Mouse (Mus musculus) ES-E14 (cell line): Measurements from ENCODE around the gene Alg14. TPM values are rescaled to one million over a fixed set of nuclear protein-coding genes. Genes with fewer than 3 reads are reported as not detected.

Source experiments
- DNase-seq: peaks from one replicate; pipeline ENCODE4 v3.0.0-alpha.2; 2013; ENCODE audit warnings: low read depth, low spot score
- H3K27ac ChIP-seq: 2 replicates; pipeline ENCODE4 v1.5.1; 2012; ENCODE audit warnings: low read depth, mild to moderate bottlenecking, low read length, moderate library complexity, mixed read lengths; ENCODE audit not compliant: poor library complexity, insufficient read depth, severe bottlenecking
- H3K36me3 ChIP-seq: 2 replicates; pipeline ENCODE4 v1.6.1; 2012; ENCODE audit warnings: mild to moderate bottlenecking, low read length, moderate library complexity, mixed read lengths; ENCODE audit not compliant: control insufficient read depth, poor library complexity, insufficient read depth, severe bottlenecking
- H3K4me1 ChIP-seq, 2 experiments: fragments of 150-350 bp in 1 of 2; sonication (generic) in 1 of 2; 2 replicates each; pipeline ENCODE4 v1.6.1; 2012; ENCODE audit warnings: low read length in 2 of 2, mild to moderate bottlenecking in 1 of 2, mixed read lengths in 1 of 2; ENCODE audit not compliant: control insufficient read depth in 2 of 2, insufficient read depth in 2 of 2, poor library complexity in 1 of 2
- H3K4me3 ChIP-seq, 2 experiments: fragments of 150-350 bp in 1 of 2; sonication (generic) in 1 of 2; 2 replicates each; pipeline ENCODE4 v1.5.1; 2012; ENCODE audit warnings: low read length in 2 of 2, low read depth in 1 of 2, mild to moderate bottlenecking in 1 of 2, mixed read lengths in 1 of 2; ENCODE audit not compliant: insufficient read depth in 1 of 2, poor library complexity in 1 of 2, severe bottlenecking in 1 of 2
- H3K9ac ChIP-seq: 2 replicates; pipeline ENCODE4 v1.6.1; 2012; ENCODE audit warnings: low read depth, mild to moderate bottlenecking, low read length, mixed read lengths; ENCODE audit not compliant: poor library complexity, insufficient read depth, severe bottlenecking
- H3K9me3 ChIP-seq: fragments of 150-350 bp; sonication (generic); 2 replicates; pipeline ENCODE4 v1.6.1; 2012; ENCODE audit warnings: low read depth, mild to moderate bottlenecking, low read length; ENCODE audit not compliant: control insufficient read depth, insufficient read depth
- CHD2 ChIP-seq: IDR thresholded peaks from 2 replicates; pipeline ENCODE4 v1.6.1; 2014; ENCODE audit warnings: mild to moderate bottlenecking, low read depth, low read length, inconsistent platforms
- HCFC1 ChIP-seq: IDR thresholded peaks from 2 replicates; pipeline ENCODE4 v1.6.1; 2012; ENCODE audit warnings: low read length, inconsistent platforms, borderline replicate concordance; ENCODE audit not compliant: insufficient read depth
- MAFK ChIP-seq: IDR thresholded peaks from 2 replicates; pipeline ENCODE4 v1.6.1; 2014; ENCODE audit warnings: mild to moderate bottlenecking, low read depth, low read length, inconsistent platforms; ENCODE audit not compliant: insufficient read depth
- ZC3H11A ChIP-seq: IDR thresholded peaks from 2 replicates; pipeline ENCODE4 v1.6.1; 2012; ENCODE audit warnings: low read depth, mild to moderate bottlenecking, inconsistent platforms, low read length, borderline replicate concordance
- ZNF384 ChIP-seq: IDR thresholded peaks from 2 replicates; pipeline ENCODE4 v1.6.1; 2012; ENCODE audit warnings: low read depth, low read length, inconsistent platforms
- in situ Hi-C, 2 experiments: fragments of 600-800 bp; cut with MboI; formaldehyde crosslinking; loops; one replicate each; pipeline ENCODE4 v1.15.1; 2025; ENCODE audit warnings: low sequenced_read_pairs in 2 of 2, inconsistent platforms in 1 of 2; ENCODE audit not compliant: unreplicated experiment in 2 of 2
- total RNA-seq: library from RNA; depleted of rRNA; stranded (reverse); fragments of 300-350 nt; gene quantifications from 2 replicates; pipeline ENCODE4 v1.2.3, GENCODE M21; 2012

The Alg14 gene
- total RNA-seq, 1 experiment, result 18.4 TPM

DNA sequence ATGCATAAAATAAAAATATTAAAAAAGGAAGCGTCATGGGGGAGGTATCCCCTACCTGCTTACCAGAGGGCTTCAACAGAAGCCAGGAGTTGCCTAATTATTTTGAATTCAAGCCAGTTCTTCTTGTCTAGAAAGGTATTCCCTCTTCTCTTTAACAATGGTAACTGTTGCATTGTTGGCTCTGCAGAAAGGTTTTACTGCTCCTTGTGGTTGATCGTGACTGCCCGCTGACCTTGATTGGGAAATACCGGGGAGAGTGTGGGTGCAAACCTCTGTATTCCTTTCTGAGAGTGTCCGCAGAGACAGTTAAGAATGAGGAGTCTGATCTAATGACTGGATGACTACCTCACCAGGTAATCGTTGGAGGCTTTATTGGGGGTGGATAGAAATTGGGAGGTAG is 59.7 kb downstream of the Alg14 start:
- in situ Hi-C loops, result no loop called here
- Histone ChIP-seq H3K9ac (no peak overlapping the region), H3K27ac (no peak overlapping the region), H3K4me1 (peaks cover 4 to 6% of the 10 kb centered on the region in 2 experiments; a peak in 3 of 4 replicates), H3K36me3 (no peaks in the 10 kb centered on the region), H3K4me3 (no peak overlapping the region), H3K9me3 (no peaks in the 10 kb centered on the region)
- TF ChIP-seq MAFK (no peak), ZNF384 (no peak), CHD2 (no peak), HCFC1 (no peak), ZC3H11A (no peak)
- DNase-seq, result no peak

DNA sequence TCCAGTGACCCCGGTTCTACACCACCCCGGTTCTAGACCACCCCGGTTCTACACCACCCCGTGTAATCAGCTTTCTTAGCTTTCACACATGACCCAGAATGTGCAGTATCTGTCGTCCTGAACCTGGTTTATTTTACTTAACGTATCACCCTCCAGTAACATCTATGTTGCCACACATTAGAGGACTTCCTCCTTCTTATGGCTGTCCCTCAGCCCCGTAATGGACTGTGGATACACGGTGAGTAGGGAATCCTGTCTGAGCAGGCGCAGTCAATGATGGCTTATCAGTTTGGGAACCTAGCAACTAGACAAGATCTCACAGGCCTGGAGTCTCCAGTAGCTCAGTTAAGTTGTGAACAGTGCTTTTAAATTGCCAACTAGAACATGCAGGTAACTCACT is 62.7 kb downstream of the Alg14 start:
- no peak for DNase-seq
- TF ChIP-seq HCFC1, result no peak
- no peak for TF ChIP-seq ZC3H11A
- no peak for TF ChIP-seq ZNF384
- TF ChIP-seq CHD2, result no peak
- no peak for TF ChIP-seq MAFK
- no peak overlapping the region for H3K4me3 ChIP-seq
- no peak overlapping the region for H3K27ac ChIP-seq
- H3K4me1 ChIP-seq, result peaks cover 4 to 6% of the 10 kb centered on the region in 2 experiments; a peak in 3 of 4 replicates
- H3K9me3 ChIP-seq, result no peaks in the 10 kb centered on the region
- H3K36me3 ChIP-seq, result no peaks in the 10 kb centered on the region
- in situ Hi-C loops, result no loop called here
- H3K9ac ChIP-seq, result no peak overlapping the region

DNA sequence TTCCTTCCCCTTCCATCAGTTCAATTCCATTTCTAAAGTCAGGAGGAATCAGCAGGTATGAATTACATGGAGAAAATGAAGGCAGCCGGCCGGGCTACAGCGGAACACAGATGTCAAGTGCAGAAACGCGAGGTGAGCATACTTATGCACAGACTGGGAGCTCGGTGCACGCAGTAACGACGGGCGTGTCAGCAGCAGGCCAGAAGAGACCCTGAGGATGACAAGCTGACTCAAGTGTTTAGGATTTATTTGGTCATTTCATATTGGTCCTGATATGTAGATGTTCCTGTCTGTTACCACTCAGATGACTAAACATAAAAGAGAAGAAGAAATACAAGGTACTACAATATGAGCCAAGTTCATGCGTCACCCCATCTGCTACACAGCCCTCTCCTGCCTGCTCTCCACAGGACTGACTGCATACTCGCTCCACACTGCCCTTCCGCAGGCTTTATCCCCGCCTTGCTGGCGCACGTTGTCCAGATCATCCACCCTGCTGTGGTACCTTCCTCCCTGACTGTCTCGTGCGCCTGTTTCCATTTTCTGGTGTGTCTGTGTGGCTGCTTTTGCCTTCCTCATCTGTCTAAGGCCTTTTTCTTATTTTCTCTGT is 63.4 kb downstream of the Alg14 start:
- Histone ChIP-seq H3K9me3 (no peaks in the 10 kb centered on the region), H3K27ac (no peak overlapping the region), H3K36me3 (no peaks in the 10 kb centered on the region), H3K4me1 (peaks cover 3 to 6% of the 10 kb centered on the region in 2 experiments; a peak in 3 of 4 replicates), H3K9ac (no peak overlapping the region), H3K4me3 (peak overlapping the region; percentile 24 to 29; a peak in 3 of 4 replicates)
- no peak for DNase-seq
- in situ Hi-C loops, result no loop called here
- TF ChIP-seq CHD2 (no peak), ZNF384 (no peak), ZC3H11A (no peak), HCFC1 (no peak), MAFK (no peak)

DNA sequence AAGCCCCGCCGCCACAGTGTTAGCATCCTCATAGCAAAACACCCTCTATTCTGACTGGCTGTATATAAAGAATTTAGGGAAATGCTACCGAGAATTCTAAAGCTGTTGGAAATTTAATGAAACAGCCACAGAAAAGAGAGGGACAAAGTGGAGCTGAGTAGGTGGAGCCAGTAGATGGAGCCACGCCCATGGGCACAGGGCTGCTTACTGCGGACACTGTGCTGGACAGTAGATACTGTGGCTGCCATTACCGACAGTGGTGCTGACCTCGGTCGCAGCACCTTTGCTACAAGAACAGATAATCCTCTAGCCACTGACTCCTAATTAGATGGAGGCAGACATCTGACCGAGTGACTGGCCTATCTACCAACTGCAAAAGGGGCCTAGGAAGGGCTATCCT is 64.0 kb downstream of the Alg14 start:
- Histone ChIP-seq H3K9ac (no peak overlapping the region), H3K27ac (no peak overlapping the region), H3K36me3 (no peaks in the 10 kb centered on the region), H3K4me1 (peaks cover 3 to 4% of the 10 kb centered on the region in 2 experiments; a peak in 3 of 4 replicates), H3K9me3 (no peaks in the 10 kb centered on the region), H3K4me3 (peak overlapping the region; percentile 24 to 29; a peak in 3 of 4 replicates)
- no peak for TF ChIP-seq MAFK
- TF ChIP-seq CHD2, result no peak
- no peak for TF ChIP-seq HCFC1
- TF ChIP-seq ZNF384, result no peak
- TF ChIP-seq ZC3H11A, result no peak
- in situ Hi-C loops, result no loop called here
- DNase-seq, result no peak
